Mouse (Mus musculus) layer of hippocampus, postnatal 14 days (tissue): ENCODE data around the gene Ttc8. TPM values are rescaled to one million over a fixed set of nuclear protein-coding genes. Genes with fewer than 3 reads are reported as not detected.

Experiments used
- DNase-seq, 2 experiments: peaks; one replicate each; pipeline ENCODE4 v3.0.0; 2021 to 2022; ENCODE audit warnings: low spot score in 2 of 2, mixed read lengths in 1 of 2
- total RNA-seq, 2 experiments: library from RNA; stranded (reverse); gene quantifications; 2 replicates each; pipeline ENCODE4 v1.2.3; 2021

Gene Ttc8
- total RNA-seq, 2 experiments from 2014 or later = 29.7 to 29.8 TPM

GRCm38 (mm10) chr12:98965441-98966135 lies 45.2 kb downstream of the Ttc8 start:
- DNase-seq = no peak

- DNase-seq = no peak
Observed at GRCm38 (mm10) chr12:98972291-98972690, 51.9 kb downstream of the Ttc8 start.

- DNase-seq = no peak
Observed at GRCm38 (mm10) chr12:98973461-98973860, 53.1 kb downstream of the Ttc8 start.

- no peak for DNase-seq
Observed at GRCm38 (mm10) chr12:98974157-98974804, 53.9 kb downstream of the Ttc8 start.

DNA sequence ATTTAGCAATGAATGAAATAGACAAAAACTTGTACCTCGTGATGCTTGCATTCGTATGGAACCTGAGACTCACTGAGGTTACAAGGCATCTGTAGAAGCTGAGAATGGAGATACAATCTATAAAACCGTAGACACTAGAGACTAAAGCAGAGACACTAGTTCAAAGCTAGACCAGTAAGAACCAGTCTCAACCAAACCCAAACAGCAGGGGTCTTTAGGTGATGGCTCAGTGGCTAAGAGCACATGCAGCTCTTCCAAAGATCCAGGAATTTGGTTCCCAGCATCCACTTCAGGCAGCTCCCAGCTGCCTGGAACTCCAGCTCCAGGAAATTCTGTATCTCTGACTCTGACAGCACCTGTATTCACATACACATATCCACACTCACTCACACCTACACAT lies 60.7 kb downstream of the Ttc8 start:
- DNase-seq = no peak

DNA sequence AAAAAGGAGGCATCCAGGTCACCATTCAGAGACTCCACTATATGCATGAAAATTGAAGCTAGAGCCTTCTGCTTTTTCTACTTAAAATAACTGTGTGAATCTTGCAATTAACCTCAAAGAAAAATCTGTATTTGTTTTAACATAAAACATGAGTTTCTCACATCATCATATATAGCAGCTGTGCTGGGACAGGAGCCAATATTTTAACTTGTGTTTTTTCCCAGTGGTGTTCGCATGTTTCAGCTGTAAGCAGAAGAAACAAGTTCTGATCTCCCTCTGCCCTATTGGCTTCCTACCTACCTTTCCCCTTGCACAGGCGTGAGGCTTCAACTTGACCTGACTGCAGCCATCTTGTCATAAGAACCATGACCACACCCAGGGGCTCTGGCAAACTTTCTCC lies 64.4 kb downstream of the Ttc8 start:
- no peak for DNase-seq

DNA sequence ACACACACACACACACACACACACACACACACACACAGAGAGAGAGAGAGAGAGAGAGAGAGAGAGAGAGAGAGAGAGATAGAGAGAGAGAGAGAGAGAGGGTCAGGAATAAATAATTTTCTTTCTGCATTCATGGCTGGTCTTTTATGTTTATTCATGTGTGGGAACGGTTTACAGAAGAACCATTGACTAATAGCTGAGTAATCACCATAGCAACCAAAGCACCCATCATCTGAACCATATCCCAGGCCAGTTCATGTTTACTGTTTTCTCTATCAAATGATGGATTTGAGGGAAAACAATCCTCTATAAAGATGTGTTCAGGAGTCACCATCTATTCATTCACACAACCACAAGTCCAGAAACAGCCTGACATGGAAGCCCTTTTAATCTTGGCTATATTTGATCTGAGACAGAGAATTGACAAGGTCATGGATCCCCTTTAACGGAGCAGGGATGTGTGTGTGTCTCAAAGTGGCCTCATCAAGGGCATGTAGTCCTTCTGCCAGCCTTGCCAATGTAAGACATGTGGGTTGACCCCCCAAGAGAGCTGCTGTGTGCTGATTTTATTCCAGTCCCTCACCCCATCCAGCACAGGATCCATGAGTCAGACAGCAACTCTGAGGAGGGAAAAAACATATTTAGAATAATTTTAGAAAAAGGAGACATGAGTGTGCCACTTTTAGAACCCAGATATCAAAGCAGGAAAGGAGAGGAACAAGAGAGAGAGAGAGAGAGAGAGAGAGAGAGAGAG lies 70.9 kb downstream of the Ttc8 start:
- no peak for DNase-seq

DNA sequence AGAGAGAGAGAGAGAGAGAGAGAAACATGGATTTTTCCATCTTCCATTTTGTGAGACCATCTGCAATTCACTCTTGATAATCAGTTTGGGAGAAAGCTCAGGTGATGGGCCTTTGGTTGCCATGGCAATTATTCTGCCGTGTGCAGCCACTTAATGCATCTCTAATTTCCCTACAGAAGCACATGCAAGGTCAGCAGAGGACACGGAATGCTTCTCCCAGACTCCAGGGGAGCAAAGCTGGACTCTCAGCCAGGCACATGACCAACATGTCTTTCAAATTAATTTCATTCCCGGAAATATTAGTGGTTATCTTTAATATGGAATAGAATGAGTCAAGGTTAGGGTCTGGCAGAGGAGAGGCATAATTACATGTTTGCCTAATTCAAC lies 71.4 kb downstream of the Ttc8 start:
- DNase-seq = no peak

DNA sequence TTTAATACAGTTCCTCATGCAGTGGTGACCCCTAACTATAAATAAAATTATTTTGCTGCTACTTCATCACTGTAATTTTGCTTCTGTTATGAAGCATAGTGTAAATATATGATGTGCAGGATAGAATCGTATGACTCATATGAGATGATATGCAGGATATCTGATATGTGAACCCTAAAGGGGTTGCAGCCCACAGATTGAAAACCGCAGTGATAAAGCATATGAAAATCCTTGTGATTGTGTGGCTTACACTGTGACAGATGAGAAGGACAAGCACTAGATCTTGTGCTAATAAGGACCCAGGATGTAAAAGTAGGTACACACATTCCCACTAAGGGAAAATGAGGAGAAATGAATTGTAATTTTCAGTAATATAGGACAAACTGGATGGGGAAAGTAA lies 73.4 kb downstream of the Ttc8 start:
- DNase-seq = no peak

GRCm38 (mm10) chr12:98994366-98994765 lies 74.0 kb downstream of the Ttc8 start:
- DNase-seq = no peak

DNA sequence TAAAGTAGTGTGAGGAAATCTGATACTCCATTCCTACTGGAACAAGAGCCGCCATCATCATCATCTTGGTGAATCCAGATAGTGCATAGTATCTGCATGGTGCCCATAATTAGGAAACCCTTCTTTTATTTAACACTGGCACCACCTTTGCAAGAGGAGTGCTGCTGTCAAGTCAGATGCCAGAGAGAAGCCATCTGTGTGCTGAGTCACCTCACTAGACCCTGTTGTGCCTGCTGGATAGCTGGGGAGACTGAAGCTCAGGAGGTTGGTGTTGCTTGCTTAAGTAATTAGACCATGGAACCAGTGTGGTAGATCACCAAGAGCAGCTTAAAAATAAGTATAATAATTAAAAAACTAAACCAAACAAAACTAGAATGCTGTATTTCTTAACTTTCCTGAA lies 75.5 kb downstream of the Ttc8 start:
- DNase-seq = no peak

DNA sequence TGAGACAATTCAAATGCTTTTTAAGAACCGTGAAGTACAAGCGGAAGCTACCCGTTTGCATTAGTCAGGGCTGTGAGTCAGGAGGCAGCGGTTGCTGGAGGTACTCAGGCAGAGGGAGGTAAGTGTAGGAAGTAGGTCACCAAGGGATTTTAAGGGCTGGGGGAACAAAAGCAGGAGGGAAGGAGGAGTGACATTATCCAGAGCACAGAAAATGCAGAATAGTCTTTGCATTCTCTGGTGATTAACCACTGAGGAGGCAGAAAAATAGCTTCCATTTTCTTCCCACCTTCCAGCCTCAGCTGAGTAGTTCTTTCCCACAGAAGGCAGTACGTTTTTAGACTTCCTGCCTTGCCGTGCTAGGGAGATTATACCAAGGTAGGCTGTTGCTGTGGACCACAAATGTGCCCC lies 76.2 kb downstream of the Ttc8 start:
- no peak for DNase-seq

- no peak for DNase-seq
Observed at GRCm38 (mm10) chr12:98997046-98997445, 76.7 kb downstream of the Ttc8 start.

GRCm38 (mm10) chr12:98998662-98999428 lies 78.5 kb downstream of the Ttc8 start:
- no peak for DNase-seq

- no peak for DNase-seq
Observed at GRCm38 (mm10) chr12:99000310-99000709, 79.9 kb downstream of the Ttc8 start.

GRCm38 (mm10) chr12:99003046-99003445 lies 82.7 kb downstream of the Ttc8 start:
- DNase-seq = no peak

DNA sequence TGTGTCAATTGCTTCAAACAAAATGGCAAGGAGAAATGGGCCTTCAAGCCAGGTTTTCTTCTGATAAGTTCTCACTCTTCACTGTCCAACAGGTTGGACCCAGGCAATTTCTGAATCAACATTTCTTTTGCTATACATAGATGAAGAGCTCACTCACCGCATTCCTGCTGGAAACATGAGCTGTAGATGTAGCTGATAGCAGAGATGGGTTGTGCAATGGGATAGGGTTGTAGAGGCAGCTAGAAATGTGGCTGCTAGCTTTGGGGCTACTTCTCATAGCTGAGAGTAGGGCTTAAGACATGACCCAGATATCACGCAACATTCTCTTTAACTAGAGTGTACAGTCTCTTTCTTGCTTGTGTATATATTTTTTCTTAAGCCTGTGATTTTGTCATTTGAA lies 84.4 kb downstream of the Ttc8 start:
- no peak for DNase-seq

DNA sequence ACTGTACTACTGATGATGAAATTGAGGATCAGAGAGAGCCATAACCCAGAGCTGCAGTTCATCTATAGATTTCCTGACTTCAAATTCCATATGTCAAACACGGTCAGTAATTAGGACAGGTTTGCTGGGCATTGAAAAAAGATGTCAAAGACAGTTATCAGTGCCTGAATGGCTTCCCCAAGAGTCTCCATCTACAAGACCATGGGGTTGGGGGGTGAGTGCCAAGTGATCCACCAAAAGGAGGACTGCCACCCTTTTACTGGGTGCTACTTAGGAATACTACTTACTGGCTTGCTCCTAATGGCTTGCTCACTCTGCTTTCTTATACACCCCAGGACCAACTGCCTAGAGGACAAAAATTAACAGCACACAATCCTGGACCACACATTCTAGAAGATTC lies 88.4 kb downstream of the Ttc8 start:
- no peak for DNase-seq

DNA sequence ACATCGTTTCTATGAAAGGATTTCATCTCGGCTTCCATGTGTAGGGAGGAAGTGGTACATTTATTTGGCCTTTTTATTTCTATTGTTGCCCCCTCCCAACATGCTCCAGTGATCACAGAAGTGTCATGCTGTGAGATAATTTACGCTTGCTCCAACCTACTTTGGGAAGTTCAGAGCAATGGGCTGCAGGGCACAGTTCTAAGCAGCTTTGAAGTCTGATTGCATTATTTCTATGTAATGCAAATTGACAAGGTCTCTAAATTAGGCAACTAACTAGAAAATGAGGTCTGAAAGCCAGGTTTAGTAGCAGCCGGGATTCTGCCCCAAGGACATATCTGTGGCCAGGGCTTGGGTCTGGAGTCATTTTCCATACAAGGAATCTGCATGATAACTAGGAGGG lies 89.1 kb downstream of the Ttc8 start:
- no peak for DNase-seq

DNA sequence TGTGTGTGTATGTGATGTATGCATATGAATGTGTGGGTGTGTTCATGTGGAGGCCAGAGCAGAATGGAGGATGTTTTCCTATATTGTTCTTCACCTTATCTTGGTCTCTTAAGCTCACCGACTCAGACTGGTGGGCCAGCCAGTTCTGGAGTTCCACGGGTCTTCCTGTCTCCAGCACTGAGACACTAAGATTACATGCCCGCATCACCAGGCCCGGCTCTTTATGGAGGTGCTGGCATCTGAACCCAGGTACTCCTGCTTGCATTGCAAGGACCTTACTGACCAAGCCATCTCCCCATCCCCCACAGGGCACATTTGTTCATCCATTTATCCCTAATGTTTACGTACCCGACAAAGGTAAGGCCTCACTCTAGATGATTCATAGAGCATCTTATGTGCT lies 89.7 kb downstream of the Ttc8 start:
- DNase-seq = no peak

DNA sequence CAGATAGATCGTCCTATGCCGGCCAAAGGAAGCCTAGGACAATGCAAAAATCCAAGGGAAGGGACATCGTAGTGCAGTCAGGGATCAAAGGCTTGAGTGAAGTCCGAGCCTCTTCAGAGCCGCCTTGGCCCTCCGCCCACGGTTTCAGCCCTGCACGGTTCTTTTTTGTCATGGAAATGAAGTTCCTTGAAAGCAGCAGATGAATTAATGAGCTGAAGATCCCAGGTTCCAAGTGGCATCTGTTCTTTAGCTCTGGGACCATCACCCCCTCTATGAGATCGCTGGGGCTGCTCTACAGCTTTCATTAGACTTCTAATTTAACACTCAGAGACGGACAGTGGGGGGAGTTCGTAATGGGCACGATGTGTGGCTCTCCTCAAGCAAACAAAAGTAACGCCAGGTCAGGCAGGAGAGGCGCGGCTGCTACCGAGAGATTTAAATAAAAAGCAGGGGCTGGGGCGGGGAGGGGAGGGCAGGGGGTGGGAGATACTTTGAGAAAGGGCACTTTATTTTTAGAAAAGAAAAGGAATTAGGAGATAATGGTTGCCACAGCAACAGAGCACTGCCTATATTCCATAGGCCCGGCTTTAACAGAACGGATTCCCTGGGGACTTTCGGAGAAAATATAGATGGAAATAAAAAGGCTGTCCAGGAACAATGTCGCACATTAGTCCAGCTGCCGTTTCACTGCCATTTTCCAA lies 90.9 kb downstream of the Ttc8 start:
- peak in 1 of 2 experiments; percentile 37 for DNase-seq
